Mouse (Mus musculus) embryonic facial prominence, embryonic 10.5 days (tissue): ENCODE measurements at regions not wholly inside any gene's neighbourhood (a gene's known extent, or its start where the extent isn't known, plus 50 kb on each side); places are given as distances from the start of the nearest gene placed in this dataset.

Source experiments
- DNase-seq: peaks from one replicate; pipeline ENCODE4 v3.0.0-alpha.2; 2017; ENCODE audit warnings: low spot score
- H3K27ac ChIP-seq: fragments of 300-500 bp; sonication (generic); replicated peaks from 2 replicates; pipeline ENCODE4 v1.5.1; 2016; ENCODE audit warnings: mild to moderate bottlenecking
- H3K27me3 ChIP-seq: fragments of 300-500 bp; sonication (generic); replicated peaks from 2 replicates; pipeline ENCODE4 v1.6.1; 2016; ENCODE audit warnings: low read depth, mild to moderate bottlenecking; ENCODE audit not compliant: poor library complexity, severe bottlenecking
- H3K36me3 ChIP-seq: fragments of 300-500 bp; sonication (generic); replicated peaks from 2 replicates; pipeline ENCODE4 v1.6.1; 2016; ENCODE audit warnings: mild to moderate bottlenecking, moderate library complexity
- H3K4me1 ChIP-seq: fragments of 300-500 bp; sonication (generic); 2 replicates; pipeline ENCODE4 v1.6.1; 2016
- H3K4me3 ChIP-seq: fragments of 300-500 bp; sonication (generic); 2 replicates; pipeline ENCODE4 v1.5.1; 2016; ENCODE audit warnings: mild to moderate bottlenecking, moderate library complexity
- H3K9me3 ChIP-seq: fragments of 300-500 bp; sonication (generic); 2 replicates; pipeline ENCODE4 v1.6.1; 2016; ENCODE audit warnings: mild to moderate bottlenecking
- WGBS: fragments of 180-500 bp; shearing (Covaris S2); methylation state at CpG from one replicate; pipeline ENCODE4 v1.1.7; 2016; 5-methylcytosine and 5-hydroxymethylcytosine counted together

GRCm38 (mm10) chr1:169830596-169830995 lies 83.2 kb upstream of the Rgs4 start:
- no peaks in the 10 kb centered on the region for H3K36me3 ChIP-seq
- H3K4me3 ChIP-seq: no peak overlapping the region
- 69% methylated on average over 1 of the region's 1 CpGs for WGBS
- no peaks in the 10 kb centered on the region for H3K27me3 ChIP-seq
- H3K4me1 ChIP-seq: peaks cover 14% of the 10 kb centered on the region; the same call in 1 of the 2 replicates
- no peaks in the 10 kb centered on the region for H3K9me3 ChIP-seq
- H3K27ac ChIP-seq: no peak overlapping the region
- DNase-seq: no peak

- Histone ChIP-seq H3K27me3 (no peaks in the 10 kb centered on the region), H3K4me1 (0 out of 2 replicates have a peak, but pooled peaks cover 3% of the 10 kb centered on the region), H3K36me3 (no peaks in the 10 kb centered on the region), H3K27ac (no peak overlapping the region), H3K4me3 (no peak overlapping the region), H3K9me3 (no peaks in the 10 kb centered on the region)
- WGBS: 86% methylated on average over 7 of the region's 7 CpGs
- no peak for DNase-seq
Observed at GRCm38 (mm10) chr1:169822034-169822433, 74.6 kb upstream of the Rgs4 start.

- no peak overlapping the region for H3K27ac ChIP-seq
- no peaks in the 10 kb centered on the region for H3K9me3 ChIP-seq
- no peak for DNase-seq
- H3K4me1 ChIP-seq: 0 out of 2 replicates have a peak, but pooled peaks cover 3% of the 10 kb centered on the region
- H3K36me3 ChIP-seq: no peaks in the 10 kb centered on the region
- WGBS: 85% methylated on average over 5 of the region's 5 CpGs
- no peak overlapping the region for H3K4me3 ChIP-seq
- H3K27me3 ChIP-seq: no peaks in the 10 kb centered on the region
Observed at GRCm38 (mm10) chr1:169819404-169819949, 72.0 kb upstream of the Rgs4 start.

- no peaks in the 10 kb centered on the region for H3K27me3 ChIP-seq
- H3K4me1 ChIP-seq: 0 out of 2 replicates have a peak, but pooled peaks cover 3% of the 10 kb centered on the region
- DNase-seq: no peak
- no peaks in the 10 kb centered on the region for H3K36me3 ChIP-seq
- no peak overlapping the region for H3K27ac ChIP-seq
- 40% methylated on average over 6 of the region's 6 CpGs for WGBS
- no peaks in the 10 kb centered on the region for H3K9me3 ChIP-seq
- no peak overlapping the region for H3K4me3 ChIP-seq
Observed at GRCm38 (mm10) chr1:169816939-169817338, 69.5 kb upstream of the Rgs4 start.

- no peak overlapping the region for H3K4me3 ChIP-seq
- H3K4me1 ChIP-seq: no peaks in the 10 kb centered on the region
- H3K27me3 ChIP-seq: no peaks in the 10 kb centered on the region
- H3K9me3 ChIP-seq: no peaks in the 10 kb centered on the region
- no peak overlapping the region for H3K27ac ChIP-seq
- no peak for DNase-seq
- no peaks in the 10 kb centered on the region for H3K36me3 ChIP-seq
- WGBS: 85% methylated on average over 9 of the region's 9 CpGs
Observed at GRCm38 (mm10) chr1:169812512-169813101, 65.2 kb upstream of the Rgs4 start.

- DNase-seq: no peak
- no peaks in the 10 kb centered on the region for H3K4me1 ChIP-seq
- no peaks in the 10 kb centered on the region for H3K27me3 ChIP-seq
- H3K9me3 ChIP-seq: no peaks in the 10 kb centered on the region
- H3K27ac ChIP-seq: no peak overlapping the region
- H3K4me3 ChIP-seq: no peak overlapping the region
- no peaks in the 10 kb centered on the region for H3K36me3 ChIP-seq
- 90% methylated on average over 4 of the region's 4 CpGs for WGBS
Observed at GRCm38 (mm10) chr1:169803428-169804138, 56.1 kb upstream of the Rgs4 start.

- H3K4me3 ChIP-seq: no peak overlapping the region
- H3K36me3 ChIP-seq: no peaks in the 10 kb centered on the region
- H3K9me3 ChIP-seq: no peaks in the 10 kb centered on the region
- no peak for DNase-seq
- H3K27me3 ChIP-seq: no peaks in the 10 kb centered on the region
- no peak overlapping the region for H3K27ac ChIP-seq
- no peaks in the 10 kb centered on the region for H3K4me1 ChIP-seq
- WGBS: 93% methylated on average over 4 of the region's 4 CpGs
Observed at GRCm38 (mm10) chr1:169802868-169803267, 55.4 kb upstream of the Rgs4 start.

GRCm38 (mm10) chr1:169802053-169802830 lies 54.8 kb upstream of the Rgs4 start:
- DNase-seq: no peak
- Histone ChIP-seq H3K9me3 (no peaks in the 10 kb centered on the region), H3K36me3 (no peaks in the 10 kb centered on the region), H3K4me1 (no peaks in the 10 kb centered on the region), H3K27ac (no peak overlapping the region), H3K27me3 (no peaks in the 10 kb centered on the region), H3K4me3 (no peak overlapping the region)
- WGBS: 86% methylated on average over 8 of the region's 8 CpGs
